Mouse (Mus musculus): ENCODE measurements around the gene Fgf2.

The Fgf2 gene

DNA sequence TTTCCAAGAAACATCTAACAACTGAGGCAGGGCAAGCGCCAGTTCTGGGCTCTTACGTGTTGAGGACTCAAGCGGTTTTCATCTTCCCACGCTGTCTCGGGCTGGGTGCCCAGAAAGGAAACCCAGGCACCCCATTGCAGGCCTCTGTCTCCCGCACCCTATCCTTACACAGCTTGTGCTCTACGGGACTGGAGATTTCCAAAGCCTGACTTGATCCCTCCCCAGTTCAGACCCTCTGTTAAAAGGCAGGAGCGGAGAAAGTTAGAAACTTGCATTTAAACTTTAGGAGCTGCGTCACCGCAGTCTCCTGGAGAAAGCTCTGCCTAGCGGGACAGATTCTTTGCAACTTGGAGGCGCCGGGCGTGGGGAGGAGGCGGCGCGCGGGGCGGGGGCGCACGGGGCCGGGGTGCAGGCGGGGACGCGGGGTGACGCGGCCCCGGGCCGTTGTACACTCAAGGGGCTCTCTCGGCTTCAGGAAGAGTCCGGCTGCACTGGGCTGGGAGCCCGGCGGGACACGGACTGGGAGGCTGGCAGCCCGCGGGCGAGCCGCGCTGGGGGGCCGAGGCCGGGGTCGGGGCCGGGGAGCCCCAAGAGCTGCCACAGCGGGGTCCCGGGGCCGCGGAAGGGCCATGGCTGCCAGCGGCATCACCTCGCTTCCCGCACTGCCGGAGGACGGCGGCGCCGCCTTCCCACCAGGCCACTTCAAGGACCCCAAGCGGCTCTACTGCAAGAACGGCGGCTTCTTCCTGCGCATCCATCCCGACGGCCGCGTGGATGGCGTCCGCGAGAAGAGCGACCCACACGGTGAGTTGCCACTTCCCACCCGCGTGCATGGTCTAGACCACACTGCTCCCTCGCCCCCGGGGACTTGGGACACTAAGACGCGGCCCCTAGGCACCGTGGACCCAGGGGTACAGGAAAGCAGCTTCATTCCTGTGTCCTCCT is at the start of gene Fgf2:
Fgf2 (plus strand) TSS at position 126 of the 945 bp plus-strand sequence.
- peak; percentile 46 for DNase-seq (ENCODE audit: low spot score)

DNA sequence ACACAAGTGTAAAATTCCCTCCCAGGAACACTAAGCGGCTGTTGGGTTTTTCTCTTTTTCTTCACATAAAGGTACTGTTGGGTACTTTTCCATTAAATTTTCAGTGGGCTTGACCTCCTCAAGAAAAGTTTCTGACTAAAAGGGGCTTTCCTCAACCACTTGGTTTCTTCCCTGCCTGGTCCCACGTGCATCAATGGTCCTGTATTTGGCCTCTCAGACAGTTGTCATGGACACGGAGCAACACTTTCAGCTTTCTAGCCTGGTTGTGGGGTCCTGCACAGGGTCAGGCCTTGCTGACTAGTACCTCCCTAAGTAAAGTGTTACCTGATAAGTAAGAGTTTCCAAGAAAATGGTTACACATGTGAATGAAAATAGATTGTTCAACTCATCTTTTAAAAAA is 48.7 kb upstream of the Fgf2 start:
- DNase-seq (ENCODE audit: low spot score), result no peak

DNA sequence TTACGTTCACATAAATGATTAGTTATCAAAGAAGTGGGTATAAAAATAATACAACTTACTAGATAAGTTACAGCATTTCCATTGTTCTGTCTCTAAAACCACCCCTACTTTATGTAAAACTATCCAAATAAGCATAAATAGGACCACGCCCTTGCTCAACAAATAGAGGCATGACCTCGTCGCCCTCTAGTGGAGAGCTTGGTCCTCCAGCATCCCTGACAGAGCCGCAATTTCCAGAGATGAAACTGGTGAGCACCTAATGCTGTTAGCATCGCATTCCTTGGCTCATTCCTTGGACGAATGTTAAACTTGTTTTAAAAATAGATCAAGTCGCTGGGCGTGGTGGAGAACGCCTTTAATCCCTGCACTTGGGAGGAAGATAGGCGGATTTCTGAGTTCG is 45.5 kb upstream of the Fgf2 start:
- DNase-seq (ENCODE audit: low spot score), result peak; percentile 11

DNA sequence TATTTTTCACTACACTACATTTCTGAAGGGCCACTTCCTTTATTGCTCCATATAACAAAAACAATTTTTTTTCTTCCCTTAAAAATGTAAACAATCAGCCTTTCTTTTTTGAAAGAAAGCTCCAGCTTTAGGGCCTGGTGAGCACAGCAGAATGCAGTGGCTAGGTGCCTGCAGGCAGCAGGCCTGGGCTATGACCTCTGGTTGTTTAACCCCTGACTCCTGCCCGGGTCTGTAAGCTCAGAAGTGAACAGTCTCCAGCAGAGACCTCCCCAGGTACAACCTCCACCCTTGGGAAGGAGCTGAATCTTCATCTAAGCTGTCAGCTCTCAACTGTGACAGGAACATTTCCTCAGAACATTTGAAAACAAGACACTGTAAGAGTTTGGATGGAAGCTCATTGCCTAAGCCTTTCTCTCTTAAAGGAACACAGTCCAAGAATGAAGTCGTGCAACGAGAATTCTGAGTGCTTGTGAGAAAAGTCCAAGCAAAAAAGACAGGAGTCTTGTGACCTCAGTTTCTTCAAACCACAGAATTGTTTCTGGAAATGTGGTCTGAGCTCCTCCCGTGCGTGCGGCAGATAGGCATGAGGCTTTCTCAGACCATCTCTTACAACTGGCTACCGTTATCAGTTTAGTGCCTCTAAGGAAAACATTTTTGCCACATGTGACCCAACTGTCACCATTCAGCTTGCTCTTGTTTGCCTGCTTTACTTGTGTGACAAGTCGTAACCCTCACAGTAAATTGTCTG is 44.6 kb upstream of the Fgf2 start:
- no peak for DNase-seq (ENCODE audit: low spot score)

DNA sequence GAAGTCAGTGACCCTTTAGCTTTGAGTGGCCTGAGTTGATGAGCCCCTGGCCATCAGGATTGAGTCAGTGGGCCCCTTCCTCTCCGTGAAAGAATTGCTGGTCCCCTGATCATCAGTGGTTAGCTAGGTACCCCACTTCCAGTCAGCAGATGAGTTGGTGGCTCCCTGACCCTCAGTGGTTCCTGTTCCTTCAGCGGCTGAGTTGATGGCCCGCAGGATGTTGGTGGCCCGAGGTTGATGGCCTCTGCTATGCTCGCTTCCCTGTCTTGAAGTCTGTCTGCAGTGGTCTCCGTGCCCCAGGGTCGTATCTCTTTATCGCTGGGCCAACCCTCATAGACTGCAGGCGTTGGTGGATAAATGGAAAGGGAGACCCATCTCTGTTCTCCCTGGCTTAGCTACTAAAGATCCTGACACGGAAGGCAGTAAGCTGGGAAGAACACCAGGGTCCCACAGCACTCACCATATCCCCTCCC is 36.2 kb upstream of the Fgf2 start:
- DNase-seq (ENCODE audit: low spot score), result no peak

DNA sequence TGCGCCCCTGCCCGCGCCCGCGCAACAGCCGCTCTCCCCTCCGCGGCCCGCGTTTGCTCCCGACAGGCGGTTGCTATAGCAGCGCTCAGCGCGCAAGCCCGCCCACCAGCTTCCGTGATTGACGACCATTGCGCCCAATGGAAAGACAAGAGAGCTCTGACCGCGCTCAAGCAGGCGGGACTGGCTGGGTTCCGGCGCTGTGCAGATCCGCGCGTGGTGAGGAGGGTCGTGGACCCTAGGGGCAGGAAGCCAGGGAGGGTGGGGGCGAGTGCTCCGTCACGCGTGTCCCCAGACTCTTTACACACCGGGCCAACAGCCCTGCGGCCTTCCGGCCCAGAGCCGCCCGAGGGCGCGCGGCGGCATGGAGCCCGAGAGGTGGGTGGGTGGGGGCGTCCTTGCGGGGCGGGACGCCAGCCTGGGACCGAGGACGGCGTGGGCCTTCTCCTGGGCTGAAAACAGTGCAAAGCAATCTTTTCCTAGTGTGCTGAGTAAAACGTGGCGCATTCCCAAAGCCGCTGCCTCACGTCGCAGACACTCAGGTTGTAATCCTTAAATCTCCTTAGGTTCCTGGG is 35.7 kb upstream of the Fgf2 start, which contains the start of the genes Bbs12 and Cetn4:
Bbs12 (plus strand) TSS at position 185 of the 572 bp plus-strand sequence.
Cetn4 (minus strand) TSS at position 339 of the 572 bp plus-strand sequence.
- DNase-seq (ENCODE audit: low spot score), result peak; percentile 96

DNA sequence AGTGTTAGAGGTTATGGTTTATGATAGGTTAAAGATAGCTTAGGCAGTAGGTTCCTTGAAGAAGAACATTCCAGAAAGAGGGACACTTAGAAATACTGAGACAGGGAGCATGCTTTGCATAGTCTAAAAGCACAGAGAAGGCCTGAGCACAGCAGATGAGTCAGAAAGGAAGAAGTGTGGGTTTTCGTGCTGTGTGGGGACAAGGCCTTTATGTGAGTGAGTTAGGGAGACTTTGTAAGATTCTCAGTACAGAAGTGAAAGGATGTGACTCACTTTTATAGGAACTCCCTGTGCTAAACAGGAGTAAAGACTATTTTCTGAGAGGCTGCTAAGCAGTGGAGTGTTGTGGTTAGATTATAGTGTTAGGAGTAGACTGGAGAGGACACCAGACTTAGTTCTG is 34.8 kb upstream of the Fgf2 start:
- no peak for DNase-seq (ENCODE audit: low spot score)

DNA sequence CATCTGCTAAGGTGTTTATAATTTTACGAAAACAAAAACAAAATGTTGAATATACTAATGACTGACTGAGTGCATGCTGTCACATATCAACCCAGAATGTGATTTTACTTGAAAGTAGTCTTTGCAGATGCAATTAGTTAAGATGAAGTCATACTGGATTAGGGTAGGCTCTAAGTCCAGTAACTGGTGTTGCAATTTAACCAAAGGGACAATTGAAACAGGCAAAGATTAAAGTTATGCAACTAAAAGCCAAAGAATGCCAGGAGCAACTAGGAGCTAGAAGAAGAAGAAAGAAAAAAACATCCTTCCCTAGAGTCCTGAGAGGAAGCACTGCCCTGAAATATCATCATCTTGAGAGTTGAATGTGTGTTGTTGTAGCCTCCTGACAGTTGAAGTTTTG is 31.9 kb upstream of the Fgf2 start:
- DNase-seq (ENCODE audit: low spot score), result no peak

DNA sequence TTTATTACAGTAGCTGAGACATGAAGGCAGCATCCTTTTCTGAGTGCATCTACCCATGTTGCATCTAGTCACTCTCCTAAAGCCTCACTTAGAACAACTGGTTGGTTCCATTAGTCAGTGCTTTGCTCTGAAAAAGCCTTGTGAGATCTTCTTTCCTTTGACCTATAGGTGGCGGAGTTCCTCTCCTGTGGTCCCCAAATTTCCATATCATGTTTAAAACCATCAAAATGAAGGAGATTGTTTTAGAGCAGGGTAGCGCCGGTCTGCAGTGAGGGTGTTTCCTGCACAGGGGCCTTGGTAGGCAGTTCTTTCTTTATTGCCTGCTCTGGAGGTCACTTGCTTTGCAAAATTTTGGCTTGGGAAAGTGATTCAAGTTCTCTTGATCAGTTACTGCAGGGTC is 23.8 kb upstream of the Fgf2 start:
- no peak for DNase-seq (ENCODE audit: low spot score)

DNA sequence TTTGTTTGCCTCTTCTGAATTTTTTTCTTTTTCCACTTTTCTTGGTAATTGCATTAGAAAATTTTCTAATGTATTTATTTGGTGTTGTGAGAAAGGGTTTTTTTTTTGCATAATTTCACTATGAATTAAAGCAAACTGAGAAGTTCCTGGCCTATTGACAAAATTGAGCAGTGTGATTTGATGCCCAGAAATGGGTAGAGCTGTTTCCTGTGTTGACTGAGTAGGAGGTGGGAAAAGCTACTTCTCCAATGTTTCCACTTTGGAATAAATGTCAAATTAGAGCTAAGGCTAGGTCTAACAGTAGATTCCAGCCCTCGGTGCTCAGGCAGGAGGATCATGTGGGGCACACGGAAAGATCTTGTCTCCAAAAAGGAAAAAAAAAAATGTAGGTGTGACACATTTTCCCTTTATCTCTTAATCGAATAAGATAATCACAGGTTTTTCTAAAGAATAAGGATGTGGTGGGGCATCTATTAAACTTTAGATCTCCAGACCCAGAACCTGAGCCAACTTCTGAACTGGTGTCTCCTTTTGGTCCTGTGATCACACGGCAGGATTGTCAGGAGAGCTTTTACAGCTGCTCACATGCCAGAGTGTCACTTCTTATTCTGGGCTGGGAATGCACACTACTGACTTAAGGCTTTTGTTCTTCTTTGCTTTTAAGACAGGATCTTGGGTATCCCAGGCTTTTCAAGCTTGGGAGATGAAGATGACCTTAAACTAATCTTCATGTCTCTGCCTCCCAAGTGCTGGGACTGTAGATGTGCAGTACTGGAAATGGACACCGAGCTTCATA is 22.6 kb upstream of the Fgf2 start:
- no peak for DNase-seq (ENCODE audit: low spot score)

DNA sequence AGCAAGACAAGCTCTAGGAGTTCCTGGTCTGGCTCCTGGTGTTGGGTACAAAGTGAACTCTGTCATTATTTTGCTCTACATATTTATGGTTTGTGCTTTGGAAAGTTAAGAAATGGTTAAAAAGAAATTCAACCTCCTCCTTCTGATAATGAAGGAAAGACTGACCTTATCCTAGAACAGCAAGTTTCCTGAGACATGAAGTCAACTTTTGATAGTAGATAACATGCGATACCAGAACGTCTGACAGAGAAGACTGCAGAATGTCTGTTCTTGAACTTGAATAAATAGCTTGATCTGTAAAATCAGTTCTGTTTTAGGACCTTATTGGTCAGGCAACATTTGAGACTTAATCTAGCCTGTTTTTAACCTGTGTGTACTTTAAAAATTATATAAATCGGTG is 21.5 kb upstream of the Fgf2 start:
- no peak for DNase-seq (ENCODE audit: low spot score)

DNA sequence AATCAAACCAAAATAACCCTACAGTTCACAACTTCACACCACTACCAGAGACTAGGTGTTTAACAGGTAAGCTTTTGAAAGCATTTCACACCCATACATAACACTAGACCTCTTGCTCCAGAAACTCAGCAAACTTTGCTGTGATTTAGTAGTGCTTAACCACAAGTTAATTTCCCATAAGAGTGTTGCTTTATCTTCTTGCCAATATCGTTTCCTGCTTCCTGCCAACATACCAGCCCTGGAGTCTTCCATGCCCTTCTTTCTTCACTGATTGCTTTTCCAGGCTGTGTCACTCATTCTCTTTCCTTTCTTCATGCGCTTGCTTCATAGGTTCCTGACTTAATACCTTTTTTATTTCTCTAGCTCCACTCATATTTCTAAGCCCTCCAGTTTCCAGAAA is 19.7 kb upstream of the Fgf2 start:
- DNase-seq (ENCODE audit: low spot score), result no peak

DNA sequence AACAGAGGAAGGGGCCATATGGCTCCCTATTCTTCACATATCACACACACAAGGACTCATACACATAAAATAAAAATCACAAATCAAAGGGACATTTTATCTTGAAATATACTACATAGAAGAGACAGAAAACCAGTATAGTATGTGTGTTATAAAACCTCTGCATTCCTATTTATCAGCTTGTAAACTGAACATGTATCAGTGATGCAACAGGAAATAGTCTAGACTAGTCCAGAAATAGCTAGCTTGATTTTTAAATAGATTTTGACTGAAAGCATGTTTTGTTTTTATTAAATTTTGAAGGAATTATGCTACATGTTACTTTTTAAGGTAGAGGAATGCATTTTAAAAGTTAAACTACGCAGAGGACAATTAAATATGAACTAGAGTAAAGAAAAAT is 18.2 kb upstream of the Fgf2 start:
- no peak for DNase-seq (ENCODE audit: low spot score)

DNA sequence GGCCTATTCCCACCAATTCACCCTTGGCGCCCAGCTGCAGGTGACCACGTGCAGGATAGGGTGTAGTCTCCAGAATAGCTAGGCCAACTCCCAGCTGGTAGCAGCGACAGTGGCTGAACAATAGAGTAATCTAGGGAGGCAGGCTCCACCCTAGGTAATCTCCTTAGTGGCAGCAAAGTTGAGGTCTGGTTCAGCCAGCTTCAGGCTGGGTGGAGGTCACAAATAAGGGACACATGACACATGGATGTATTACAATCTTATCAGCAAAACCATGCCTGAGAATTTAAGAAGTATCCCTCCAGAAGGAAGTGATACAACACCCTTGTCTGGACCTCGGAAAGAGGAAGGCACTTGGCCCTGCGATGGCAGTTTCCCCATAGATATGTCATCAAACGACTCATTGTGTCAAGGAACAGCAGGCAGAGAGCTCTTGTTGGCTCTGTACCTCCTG is 16.1 kb upstream of the Fgf2 start:
- DNase-seq (ENCODE audit: low spot score), result no peak

DNA sequence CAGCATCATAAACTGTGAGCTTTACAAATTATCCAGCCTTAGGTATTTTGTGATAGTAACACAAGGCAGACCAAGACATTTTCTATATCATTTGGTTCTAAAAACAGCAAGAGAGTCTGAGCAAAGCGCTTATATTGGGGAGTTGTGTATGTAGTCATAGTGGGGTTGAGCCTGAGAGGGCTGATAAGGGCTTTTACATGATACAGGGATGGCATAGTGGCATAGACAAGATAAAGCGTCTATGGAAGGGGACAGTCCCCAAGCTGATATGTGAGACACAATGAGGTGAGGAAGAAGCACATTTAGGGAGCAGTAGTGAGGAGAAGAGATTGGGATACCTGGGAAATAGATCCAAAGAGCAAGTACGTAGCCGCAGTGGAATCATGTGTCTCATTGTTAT is 14.1 kb upstream of the Fgf2 start:
- no peak for DNase-seq (ENCODE audit: low spot score)

DNA sequence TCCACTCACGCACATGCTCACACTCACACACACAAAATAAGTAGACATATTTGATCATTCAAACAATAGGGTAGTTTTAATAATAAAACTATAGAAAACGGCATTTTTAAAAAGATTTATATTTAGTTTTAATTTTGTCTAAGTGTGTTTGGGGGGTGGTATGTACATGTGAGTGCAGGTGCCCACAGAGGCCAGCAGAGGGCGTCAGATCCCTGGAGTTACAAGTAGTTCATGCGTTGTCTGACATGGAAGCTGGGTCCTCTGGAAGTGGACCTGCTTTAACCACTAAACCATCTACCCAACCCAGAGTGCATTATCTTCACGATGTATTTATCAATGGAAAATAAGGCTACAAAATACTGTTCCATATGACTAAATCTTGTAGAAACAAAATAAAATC is 7.0 kb upstream of the Fgf2 start:
- no peak for DNase-seq (ENCODE audit: low spot score)

DNA sequence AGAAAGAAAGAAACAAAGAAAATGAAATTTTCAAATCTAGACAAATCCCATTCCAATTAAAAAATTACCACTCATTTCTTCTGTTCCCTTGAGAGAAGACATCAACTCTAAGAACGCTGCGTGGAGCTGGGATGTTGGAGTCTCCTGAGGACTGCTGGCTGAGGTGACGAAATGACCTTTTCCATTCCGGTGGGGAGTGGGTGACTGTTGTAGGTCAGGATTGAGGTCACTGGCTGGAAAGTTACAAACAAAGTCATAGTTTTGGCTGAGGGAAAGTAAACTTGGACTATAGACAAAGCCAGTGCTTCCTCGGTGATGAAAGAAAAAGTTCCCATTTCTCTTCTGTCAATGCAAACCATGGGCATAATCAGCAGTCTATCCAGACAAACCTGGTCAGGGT is 5.3 kb upstream of the Fgf2 start:
- DNase-seq (ENCODE audit: low spot score), result no peak

DNA sequence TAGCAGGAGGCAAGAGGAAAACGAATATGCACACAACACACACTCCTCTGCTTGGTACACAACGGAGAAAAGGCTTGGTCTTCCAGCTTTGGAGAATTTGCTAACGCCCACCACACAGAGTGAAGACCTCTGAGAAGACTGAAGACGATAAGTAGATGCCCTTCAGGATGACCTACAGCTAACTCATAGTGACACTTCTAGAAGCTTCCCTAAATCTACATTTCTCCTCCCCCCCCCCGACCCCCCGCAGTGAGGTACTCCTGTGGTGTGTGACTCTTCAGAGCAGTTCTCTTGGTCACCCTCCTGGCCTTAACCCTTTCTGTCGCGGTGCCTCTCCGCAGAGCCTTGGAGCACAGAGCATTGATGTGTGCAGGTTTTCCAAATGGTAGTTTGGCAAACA is 475 bp upstream of the Fgf2 start:
- DNase-seq (ENCODE audit: low spot score), result no peak

DNA sequence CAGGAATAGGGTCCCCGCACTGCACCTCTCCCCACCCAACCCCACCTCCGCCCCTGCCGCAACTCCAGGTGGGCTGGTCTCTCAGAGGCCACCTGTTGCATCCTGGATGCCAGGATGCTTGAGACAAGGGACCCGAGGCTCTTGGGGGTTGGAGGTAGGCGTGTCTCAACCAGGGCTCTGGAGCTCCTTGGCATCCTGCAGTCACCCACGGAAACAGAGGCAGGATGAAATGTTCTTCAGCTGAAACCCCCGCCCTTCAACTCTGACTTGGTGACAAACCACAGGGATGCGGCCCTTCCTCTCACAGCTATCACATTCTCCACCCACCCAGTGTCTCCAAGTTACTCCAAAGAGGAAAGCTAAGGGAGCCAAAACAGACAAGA is 1.0 kb downstream of the Fgf2 start:
- no peak for DNase-seq (ENCODE audit: low spot score)

DNA sequence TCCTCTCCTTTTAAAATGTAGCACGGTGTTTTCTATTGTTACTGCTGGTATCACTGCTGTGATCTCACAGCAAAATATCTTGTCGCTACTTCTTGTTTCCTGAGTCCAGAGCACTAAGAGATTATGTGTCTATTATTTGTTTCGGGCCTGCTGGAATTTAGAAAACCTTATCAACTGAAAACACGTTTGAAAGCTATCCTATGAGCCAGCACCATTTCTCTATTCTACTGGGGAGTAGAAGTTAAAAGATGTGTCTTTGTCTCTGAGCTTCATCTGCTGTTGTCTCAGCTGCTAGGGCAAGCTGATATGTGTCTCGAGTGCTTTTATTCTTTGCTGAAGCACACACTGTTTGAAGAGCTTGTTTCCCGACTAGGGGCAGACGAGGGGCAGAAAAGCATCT is 2.2 kb downstream of the Fgf2 start:
- DNase-seq (ENCODE audit: low spot score), result no peak

DNA sequence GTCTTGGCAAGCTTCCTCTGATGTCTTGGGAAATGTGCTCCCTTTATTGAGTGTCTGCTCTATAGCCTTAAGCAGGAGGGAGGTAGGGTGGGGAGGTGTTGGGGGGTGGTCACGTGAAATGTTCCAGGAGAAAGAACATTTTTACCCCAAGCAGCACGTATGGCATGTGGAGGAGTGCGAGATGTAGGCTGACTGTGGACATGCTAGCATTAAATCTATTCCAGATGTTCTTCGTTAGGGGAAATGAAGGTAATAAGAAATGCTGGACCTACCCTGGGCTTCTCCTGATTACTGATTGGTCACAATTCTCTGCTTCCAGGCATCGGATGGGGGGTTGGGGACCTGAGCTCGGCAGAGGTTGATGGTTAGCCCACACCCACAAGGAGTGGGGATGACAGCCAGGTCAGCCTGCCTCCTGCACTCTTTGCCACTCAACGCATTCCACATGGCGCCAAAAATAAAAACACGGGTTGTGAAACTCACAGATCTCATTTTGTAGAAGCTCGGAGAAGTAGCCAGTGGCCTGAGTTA is 5.9 kb downstream of the Fgf2 start:
- no peak for DNase-seq (ENCODE audit: low spot score)

DNA sequence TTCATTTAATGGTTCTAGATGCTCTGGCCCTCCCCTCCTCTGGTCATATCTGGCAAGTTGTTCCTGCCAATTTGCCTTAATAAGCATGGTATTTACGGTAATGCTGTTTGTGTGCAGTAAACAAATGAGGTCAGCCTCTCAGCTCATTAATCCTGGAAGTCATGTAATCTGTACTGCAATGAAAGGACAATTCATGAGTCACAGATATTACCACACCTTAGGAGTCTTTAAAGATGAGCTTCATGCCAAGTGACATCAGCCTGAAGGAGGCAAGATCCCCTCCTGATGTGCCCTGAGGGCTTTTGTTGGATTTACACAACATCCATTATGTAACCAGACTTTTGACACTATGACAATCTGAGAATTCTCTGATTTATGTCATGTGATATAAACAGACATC is 6.6 kb downstream of the Fgf2 start:
- DNase-seq (ENCODE audit: low spot score), result no peak
